Mouse (Mus musculus): Measurements from ENCODE around the gene Tubb5. TPM values are rescaled to one million over a fixed set of nuclear protein-coding genes. Genes with fewer than 3 reads are reported as not detected.
"Not testable (repeated sequence)": the region's sequence is repeated elsewhere in the genome, so short reads cannot be mapped to it uniquely, and the experiment has no call there.

The Tubb5 gene
- total RNA-seq, 1 experiment from 2014 or later = 139 TPM

- ATAC-seq (replicated peaks; ENCODE audit: insufficient number of reproducible peaks, low FRiP score, low TSS enrichment, poor library complexity, severe bottlenecking) = no peak
These were observed 26.8 kb upstream of the Tubb5 start for GRCm38 (mm10) chr17:35864832-35865353.

DNA sequence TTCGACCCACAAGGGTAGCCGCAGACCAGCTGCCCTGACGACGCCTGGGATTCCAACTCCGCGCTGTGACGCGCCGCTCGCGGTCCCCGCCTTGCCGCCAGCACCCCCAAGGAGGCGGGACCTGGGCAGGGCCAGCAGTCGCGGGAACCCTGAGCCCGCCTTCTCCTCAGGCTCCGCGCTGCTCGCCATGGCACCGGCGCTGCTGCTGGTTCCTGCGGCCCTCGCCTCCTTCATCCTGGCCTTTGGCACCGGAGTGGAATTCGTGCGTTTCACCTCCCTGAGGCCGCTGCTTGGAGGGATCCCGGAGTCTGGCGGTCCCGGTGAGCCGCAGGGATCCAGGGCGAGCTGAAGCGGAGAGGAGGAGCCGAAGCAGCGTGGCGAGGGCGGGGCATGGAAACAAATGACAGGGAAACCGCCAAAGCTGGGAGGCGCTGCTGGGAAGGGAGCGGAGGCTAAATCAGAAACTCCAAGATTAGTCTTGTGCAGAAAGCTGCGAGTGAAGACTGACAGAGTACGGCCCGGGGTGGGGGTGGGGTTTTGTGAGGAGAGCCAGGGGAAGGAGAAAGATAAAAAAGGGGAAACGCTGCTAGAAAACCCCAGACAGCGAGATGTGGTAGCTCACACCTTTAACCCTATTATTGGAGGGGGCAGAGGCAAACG is 23.2 kb upstream of the Tubb5 start, which contains the start of gene Nrm:
Nrm (plus strand) TSS at position 121 of the 660 bp plus-strand sequence.
- ATAC-seq (replicated peaks; ENCODE audit: insufficient number of reproducible peaks, low FRiP score, low TSS enrichment, poor library complexity, severe bottlenecking) = peak; percentile 80

DNA sequence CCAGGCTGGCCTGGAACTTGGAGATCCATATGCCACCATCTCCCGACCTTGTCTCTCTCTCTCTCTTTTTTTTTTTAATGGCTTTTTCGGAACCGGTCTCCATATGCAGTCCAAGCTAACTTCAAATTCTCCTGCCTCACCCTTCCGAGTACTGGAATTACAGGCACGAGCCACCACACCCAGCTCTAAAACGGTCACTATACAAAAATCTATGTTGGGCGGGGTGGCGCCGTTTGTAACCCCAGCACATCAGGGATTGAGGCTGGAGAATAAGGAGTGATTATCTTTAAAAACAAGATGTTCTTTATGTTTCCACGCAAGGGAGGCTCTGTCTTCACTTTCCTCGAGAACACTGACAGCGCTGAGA is 22.7 kb upstream of the Tubb5 start:
- no peak for ATAC-seq (replicated peaks; ENCODE audit: insufficient number of reproducible peaks, low FRiP score, low TSS enrichment, poor library complexity, severe bottlenecking)

DNA sequence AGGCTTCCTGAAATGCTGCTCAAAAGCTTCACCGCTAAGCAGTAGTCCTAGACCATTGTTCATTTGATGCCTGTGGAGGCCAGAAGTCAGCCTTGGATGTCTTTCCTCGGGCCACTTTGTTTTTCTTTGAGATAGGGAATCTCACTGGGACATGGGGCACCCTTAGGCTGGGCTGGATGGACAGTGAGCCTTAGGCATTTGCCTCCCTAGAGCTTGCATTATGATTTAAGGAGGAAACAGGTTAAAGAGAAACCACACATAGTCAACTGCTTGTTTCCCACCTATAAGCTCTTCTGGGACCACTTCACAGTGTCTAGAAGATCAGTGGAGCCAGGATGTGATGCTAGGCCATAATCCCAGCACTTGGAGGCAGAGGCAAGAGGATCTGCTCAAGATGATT is 21.7 kb upstream of the Tubb5 start:
- no peak for ATAC-seq (replicated peaks; ENCODE audit: insufficient number of reproducible peaks, low FRiP score, low TSS enrichment, poor library complexity, severe bottlenecking)

DNA sequence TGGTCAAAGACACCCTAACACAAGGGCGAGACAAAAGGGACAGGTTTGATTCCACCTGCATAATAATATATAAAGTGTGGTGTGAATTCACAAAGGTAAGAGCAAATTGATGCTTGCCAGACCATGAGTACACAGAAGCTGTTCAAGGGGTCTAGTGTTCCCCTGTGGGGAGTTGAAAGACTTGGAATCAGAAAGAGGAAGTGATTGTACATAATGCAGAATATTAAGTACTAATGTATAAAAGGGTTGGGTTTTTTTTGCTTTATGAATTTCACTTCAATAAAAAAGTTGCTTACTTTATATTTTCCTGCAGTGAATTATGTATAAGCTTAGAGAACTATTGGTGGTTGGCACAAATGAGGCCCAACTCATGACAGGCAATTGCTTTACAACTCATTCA is 21.3 kb upstream of the Tubb5 start:
- no peak for ATAC-seq (replicated peaks; ENCODE audit: insufficient number of reproducible peaks, low FRiP score, low TSS enrichment, poor library complexity, severe bottlenecking)

DNA sequence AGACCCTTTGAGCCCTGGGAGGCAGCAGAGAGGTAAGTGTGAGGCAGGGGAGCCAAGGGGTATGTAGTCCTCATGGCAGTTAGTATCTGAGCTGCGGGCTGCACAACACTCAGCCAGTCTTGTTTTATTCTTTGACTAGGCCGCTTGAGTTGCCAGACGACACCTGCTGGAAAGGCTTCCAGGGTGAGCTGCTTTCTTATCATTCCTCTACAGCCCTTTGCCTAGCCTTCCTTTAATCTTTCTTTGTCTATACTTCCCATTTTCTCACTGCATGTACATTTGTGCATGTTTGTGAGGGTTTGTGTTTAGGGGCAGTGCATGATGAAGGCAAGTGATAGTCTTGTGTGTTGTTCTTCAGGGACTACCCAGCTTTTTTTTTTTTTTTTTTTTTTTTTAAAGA is 12.9 kb upstream of the Tubb5 start:
- ATAC-seq (replicated peaks; ENCODE audit: insufficient number of reproducible peaks, low FRiP score, low TSS enrichment, poor library complexity, severe bottlenecking) = no peak

DNA sequence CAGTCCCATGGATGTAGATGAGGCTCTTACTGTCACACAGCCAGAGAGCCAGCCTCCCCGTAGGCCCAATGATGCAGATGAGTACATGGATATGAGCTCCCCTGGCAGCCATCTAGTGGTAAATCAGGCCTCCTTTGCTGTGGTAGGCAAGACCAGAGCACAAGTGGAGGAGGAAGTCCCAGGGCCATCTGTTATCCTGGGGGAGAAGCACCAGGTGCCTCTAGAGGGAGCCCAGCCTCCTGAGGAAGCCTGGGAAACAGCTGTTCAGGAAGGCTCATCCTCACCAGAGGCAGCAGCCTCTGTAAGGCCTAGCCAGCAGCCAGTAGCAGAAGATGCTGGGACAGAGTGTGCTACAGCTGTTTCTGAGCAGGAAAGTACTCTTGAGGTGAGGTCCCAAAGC is 10.0 kb upstream of the Tubb5 start:
- no peak for ATAC-seq (replicated peaks; ENCODE audit: insufficient number of reproducible peaks, low FRiP score, low TSS enrichment, poor library complexity, severe bottlenecking)

DNA sequence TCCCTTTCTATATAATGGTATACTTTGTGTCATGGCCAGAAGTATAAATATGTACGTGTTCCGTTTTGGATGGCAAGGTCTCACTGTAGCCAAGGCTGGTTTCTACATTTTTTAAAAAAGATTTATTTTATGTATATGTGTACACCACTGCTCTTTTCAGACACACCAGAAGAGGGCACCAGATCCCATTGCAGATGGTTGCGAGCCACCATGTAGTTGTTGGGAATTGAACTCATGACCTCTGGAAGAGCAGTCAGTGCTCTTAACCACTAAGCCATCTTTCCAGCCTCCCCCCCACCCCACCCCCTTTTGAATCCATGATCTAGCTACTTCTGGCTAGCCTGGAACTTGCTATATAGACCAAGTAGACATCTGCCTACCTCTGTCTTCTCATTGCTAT is 5.4 kb upstream of the Tubb5 start:
- no peak for ATAC-seq (replicated peaks; ENCODE audit: insufficient number of reproducible peaks, low FRiP score, low TSS enrichment, poor library complexity, severe bottlenecking)

DNA sequence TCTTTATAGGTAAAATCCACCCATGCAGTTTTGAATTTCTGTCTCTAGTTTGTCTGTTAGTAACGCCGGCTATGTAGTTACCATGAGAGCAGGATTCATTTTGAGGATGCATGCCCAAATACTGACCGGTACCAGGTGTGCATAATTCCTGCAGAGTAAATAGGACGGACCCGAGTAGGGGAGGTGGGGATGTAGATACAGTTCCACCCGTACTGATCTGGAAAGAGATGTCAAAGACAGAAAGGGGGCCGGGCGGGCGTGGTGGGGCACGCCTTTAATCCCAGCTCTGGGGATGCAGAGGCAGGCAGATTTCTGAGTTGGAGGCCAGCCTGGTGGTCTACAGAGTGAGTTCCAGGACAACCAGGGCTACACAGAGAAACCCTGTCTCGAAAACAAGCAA is 3.9 kb upstream of the Tubb5 start:
- no peak for ATAC-seq (replicated peaks; ENCODE audit: insufficient number of reproducible peaks, low FRiP score, low TSS enrichment, poor library complexity, severe bottlenecking)

DNA sequence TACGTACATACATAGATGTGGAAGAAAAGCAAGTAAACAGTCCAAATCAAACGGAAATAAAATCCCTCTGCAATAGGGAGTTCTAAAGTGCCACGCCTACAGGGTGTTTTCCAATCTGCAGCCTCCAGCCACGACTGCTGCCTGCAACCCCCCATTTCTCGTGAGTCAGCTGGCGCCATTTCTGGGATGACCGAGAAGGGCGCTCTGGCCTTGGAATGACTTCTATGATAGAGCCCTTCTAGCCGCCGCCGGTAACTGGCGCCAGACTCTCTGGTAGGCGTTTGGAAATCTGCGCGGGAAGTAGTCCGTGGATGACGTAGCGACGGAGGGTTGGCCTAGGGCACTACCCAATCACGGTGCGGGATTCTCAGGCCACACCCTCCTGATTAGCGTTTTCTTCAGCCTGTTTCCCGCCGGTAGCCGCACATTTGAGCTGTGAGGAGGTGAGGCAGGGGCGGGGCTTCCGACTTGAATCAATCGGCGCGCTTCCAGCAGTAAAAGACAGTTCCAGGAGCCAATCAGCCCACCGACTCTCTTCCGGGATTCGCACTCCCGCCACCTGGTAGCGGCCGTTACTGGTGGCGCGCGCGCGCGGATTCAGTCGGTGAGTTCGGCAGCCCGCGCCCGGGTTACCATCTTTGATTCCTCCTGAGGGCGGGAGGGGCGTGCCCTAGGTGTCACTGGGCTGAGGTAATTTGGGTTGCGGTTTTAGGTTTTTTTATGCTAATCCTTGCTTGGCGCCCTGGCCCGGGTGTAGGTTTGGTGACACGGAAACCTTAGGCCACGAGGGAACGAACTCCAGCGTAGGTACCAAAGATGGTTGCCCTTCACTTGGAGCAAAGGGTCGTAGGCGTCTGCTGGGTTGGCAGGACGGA is 3.2 kb upstream of the Tubb5 start, which contains the start of gene Mdc1:
Mdc1 (plus strand) TSS at position 440 of the 875 bp plus-strand sequence.
- peak; percentile 95 for ATAC-seq (replicated peaks; ENCODE audit: insufficient number of reproducible peaks, low FRiP score, low TSS enrichment, poor library complexity, severe bottlenecking)

- no peak for ATAC-seq (replicated peaks; ENCODE audit: insufficient number of reproducible peaks, low FRiP score, low TSS enrichment, poor library complexity, severe bottlenecking)
These were observed 2.5 kb upstream of the Tubb5 start for GRCm38 (mm10) chr17:35840561-35840960.

DNA sequence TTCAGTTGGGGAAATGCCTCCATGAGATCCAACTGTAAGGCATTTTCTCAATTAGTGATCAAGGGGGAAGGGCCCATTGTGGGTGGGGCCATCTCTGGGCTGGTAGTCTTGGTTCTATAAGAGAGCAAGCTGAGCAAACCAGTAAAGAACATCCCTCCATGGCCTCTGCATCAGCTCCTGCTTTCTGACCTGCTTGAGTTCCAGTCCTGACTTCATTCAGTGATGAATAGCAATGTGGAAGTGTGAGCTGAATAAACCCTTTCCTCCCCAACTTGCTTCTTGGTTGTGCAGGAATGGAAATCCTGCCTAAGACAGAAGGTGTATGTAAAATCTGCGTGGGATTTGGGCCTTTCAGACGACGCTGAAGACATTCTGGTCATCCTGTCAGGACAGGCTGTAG is 896 bp upstream of the Tubb5 start:
- not testable (repeated sequence) for ATAC-seq (replicated peaks; ENCODE audit: insufficient number of reproducible peaks, low FRiP score, low TSS enrichment, poor library complexity, severe bottlenecking)

DNA sequence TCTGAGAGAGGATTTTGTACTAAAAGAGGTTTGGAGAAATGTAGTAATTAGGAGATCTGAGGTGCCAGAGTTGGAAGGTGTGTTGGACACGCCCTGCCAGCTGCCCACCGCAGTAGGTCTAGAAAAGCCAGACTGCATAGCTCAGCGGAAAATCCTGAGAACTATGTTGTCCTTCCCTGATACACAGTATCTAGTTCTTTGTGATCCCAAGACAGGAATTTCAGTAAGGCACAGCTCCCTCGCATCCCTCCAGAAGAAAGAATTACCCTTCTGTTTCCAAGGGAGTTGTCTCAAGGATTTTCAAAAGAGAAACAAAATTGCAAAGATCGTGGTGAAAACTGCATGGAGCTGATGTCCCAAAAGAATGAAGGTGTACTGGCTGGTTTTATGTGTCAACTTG is 464 bp upstream of the Tubb5 start:
- ATAC-seq (replicated peaks; ENCODE audit: insufficient number of reproducible peaks, low FRiP score, low TSS enrichment, poor library complexity, severe bottlenecking) = no peak

GRCm38 (mm10) chr17:35837487-35837886 is 619 bp downstream of the Tubb5 start:
- ATAC-seq (replicated peaks; ENCODE audit: insufficient number of reproducible peaks, low FRiP score, low TSS enrichment, poor library complexity, severe bottlenecking) = no peak

DNA sequence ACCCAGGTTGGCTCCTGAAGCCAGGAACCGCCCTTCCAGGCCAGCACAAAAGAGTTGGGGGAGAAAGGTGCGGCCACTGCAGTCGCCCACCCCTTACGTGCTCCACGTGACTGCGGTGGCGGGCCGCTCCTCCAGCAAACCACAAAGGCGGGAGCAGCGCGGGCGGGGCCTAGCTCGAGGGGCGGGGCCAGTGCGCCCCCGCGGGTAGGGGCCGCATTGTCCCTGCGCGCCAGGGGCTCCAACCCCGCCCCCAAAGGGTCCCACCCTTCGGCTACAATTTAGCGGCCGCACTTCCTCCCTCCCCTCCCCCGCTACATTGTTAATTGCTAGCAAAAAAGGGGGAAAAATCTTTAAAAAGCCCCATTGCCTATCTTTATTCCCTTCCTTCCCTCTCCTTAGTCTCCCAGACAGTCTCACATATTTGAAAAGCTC is 1.1 kb downstream of the Tubb5 start:
- ATAC-seq (replicated peaks; ENCODE audit: insufficient number of reproducible peaks, low FRiP score, low TSS enrichment, poor library complexity, severe bottlenecking) = no peak

DNA sequence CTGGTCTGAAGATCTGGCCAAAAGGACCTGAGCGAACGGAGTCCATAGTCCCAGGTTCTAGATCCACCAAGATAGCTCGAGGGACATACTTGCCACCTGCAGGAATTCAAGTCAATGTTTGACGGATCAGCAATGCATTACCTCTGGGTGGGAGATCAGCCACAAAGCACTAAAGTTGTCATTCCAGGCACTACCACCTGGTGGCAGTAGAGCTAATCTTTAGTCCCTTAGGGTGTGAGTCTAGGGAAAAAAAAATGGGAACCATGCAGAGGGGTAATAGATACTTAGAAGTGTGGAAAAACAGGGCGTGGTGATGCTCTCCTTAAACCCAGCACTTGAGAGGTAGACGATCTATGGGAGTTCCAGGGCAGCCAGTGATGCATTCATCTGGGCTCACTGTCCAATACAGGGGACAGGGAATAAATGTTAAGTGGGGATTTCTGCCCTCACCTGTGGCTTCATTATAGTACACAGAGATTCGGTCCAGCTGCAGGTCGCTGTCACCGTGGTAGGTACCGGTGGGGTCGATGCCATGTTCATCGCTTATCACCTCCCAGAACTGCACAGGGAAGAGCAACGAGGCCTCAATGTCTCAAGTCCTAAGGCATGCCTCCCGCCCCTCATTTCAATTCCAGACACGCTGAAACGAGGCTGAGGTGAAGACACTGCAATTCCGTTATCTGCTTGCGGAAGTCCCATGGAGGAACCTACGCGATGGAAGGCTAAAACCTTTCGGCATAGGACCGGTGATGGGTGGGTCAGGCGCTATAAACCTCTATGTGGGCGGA is 1.7 kb downstream of the Tubb5 start:
- ATAC-seq (replicated peaks; ENCODE audit: insufficient number of reproducible peaks, low FRiP score, low TSS enrichment, poor library complexity, severe bottlenecking) = peak; percentile 47; the same call in 1 of the 2 replicates

DNA sequence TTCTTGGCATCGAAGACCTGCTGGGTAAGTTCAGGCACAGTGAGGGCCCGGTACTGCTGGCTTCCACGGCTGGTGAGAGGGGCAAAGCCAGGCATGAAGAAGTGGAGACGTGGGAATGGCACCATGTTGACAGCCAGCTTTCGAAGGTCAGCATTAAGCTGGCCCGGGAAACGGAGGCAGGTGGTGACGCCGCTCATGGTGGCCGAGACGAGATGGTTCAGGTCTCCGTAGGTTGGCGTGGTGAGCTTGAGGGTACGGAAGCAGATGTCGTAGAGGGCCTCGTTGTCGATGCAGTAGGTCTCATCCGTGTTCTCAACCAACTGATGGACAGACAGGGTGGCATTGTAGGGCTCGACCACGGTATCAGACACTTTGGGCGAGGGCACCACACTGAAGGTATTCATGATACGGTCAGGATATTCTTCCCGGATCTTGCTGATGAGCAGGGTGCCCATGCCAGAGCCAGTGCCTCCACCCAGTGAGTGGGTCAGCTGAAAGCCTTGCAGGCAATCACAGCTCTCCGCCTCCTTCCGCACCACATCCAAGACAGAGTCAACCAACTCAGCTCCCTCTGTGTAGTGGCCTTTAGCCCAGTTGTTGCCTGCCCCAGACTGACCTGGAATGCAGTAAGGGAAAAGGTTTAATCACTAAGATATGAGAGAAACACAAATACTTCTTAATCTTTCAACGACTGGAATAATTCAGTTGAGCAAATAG is 2.5 kb downstream of the Tubb5 start:
- no peak for ATAC-seq (replicated peaks; ENCODE audit: insufficient number of reproducible peaks, low FRiP score, low TSS enrichment, poor library complexity, severe bottlenecking)

- no peak for ATAC-seq (replicated peaks; ENCODE audit: insufficient number of reproducible peaks, low FRiP score, low TSS enrichment, poor library complexity, severe bottlenecking)
These were observed 3.2 kb downstream of the Tubb5 start for GRCm38 (mm10) chr17:35834696-35835422.

Measured in monocyte, adult 5-6 weeks (primary cell).